Mouse (Mus musculus) C2C12 (cell line): ENCODE results near the gene Atp5s.

ENCODE experiments used
- CEBPB ChIP-seq: IDR thresholded peaks from one replicate; pipeline ENCODE4 v1.6.1; 2011; ENCODE audit warnings: low read depth, mild to moderate bottlenecking, control low read depth, moderate library complexity
- CTCF ChIP-seq: IDR thresholded peaks from one replicate; pipeline ENCODE4 v1.5.1; 2011; ENCODE audit not compliant: control insufficient read depth, insufficient read depth, insufficient read length
- MYOD1 ChIP-seq: IDR thresholded peaks from one replicate; pipeline ENCODE4 v1.6.1; 2011; ENCODE audit warnings: low read depth; ENCODE audit not compliant: control insufficient read depth, insufficient read length
- MYOG ChIP-seq: IDR thresholded peaks from one replicate; pipeline ENCODE4 v1.6.1; 2011; ENCODE audit not compliant: control insufficient read depth, insufficient read length; ENCODE audit errors: extremely low read depth
- USF1 ChIP-seq: IDR thresholded peaks from one replicate; pipeline ENCODE4 v1.6.1; 2011; ENCODE audit warnings: low read depth, mild to moderate bottlenecking, control low read depth, moderate library complexity

GRCm38 (mm10) chr12:69741965-69742364 is 17.2 kb downstream of the Atp5s start:
- TF ChIP-seq CTCF (no peak), USF1 (no peak), CEBPB (no peak), MYOD1 (no peak), MYOG (no peak)
